Mouse (Mus musculus): Measurements from ENCODE around the gene Olfr140. TPM values are rescaled to one million over a fixed set of nuclear protein-coding genes. Genes with fewer than 3 reads are reported as not detected.

Olfr140 gene
- not detected in 2 replicates for polyA plus RNA-seq (2015; fragmentation: Nextera tagmentation; extraction: Ambion mirVana)

DNA sequence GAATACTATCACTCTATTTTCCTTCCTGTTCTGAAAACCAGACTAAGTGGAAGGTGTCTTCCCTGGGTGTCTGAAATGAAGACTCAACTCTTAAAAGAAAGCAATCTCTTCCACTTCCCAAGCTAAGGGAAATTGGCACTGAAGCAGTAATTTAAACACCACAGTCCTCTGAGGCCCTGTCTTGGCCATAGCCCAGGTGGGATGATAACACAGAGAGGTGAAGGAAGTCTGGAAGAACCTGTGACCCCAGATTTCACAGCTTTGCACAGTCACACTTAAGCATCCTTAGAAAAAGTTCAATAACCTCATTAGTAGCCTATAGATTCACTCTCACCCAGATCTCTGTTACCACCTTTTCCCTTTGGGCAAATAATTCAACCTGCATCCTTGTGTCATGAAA is at the start of gene Olfr140:
TSS of gene Olfr140 (minus strand) at position 101 of the 400 bp plus-strand sequence.
- Histone ChIP-seq H3K27ac (replicated peaks) (no peak within 1 kb of the TSS), H3K9ac (no peak within 1 kb of the TSS), H3K4me1 (replicated peaks) (no peaks in the 10 kb centered on the region), H3K36me3 (no peaks in the 10 kb centered on the region), H3K27me3 (no peaks in the 10 kb centered on the region), H3K4me2 (no peak within 1 kb of the TSS), H3K9me3 (no peaks in the 10 kb centered on the region), H3K4me3 (no peak within 1 kb of the TSS)
- ATAC-seq (ENCODE audit: low read depth): no peak

GRCm38 (mm10) chr2:90070065-90070464 is 6.7 kb upstream of the Olfr140 start:
- no peak overlapping the region for H3K27ac ChIP-seq (replicated peaks)
- no peaks in the 10 kb centered on the region for H3K9me3 ChIP-seq
- H3K4me3 ChIP-seq: no peak overlapping the region
- no peak for ATAC-seq (ENCODE audit: low read depth)
- no peak overlapping the region for H3K4me2 ChIP-seq
- 85% methylated on average over 2 of the region's 2 CpGs for WGBS
- H3K4me1 ChIP-seq (replicated peaks): no peaks in the 10 kb centered on the region
- no peak overlapping the region for H3K9ac ChIP-seq
- H3K36me3 ChIP-seq: no peaks in the 10 kb centered on the region
- H3K27me3 ChIP-seq: no peaks in the 10 kb centered on the region

DNA sequence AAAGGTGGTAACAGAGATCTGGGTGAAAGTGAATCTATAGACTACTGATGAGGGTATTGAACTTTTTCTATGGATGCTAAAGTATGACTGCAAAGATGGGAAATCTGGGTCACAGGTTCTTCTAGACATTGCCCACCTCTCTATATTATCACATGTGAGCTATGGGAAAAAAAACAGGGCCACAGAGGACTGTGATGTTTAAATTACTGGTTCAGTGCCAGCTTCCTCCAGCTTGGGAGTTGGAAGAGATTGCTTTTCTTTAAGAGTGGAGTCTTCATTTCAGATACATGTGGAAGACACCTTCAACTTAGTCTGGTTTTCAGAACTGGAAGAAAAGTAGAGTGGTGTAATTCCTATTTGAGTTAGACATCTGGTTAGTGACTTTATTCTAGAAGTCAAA is 28.4 kb downstream of the Olfr140 start, which contains the start of gene Olfr1265:
TSS of gene Olfr1265 (plus strand) at position 301 of the 400 bp plus-strand sequence.
- H3K9me3 ChIP-seq: no peaks in the 10 kb centered on the region
- H3K4me1 ChIP-seq (replicated peaks): no peaks in the 10 kb centered on the region
- H3K27ac ChIP-seq (replicated peaks): no peak within 1 kb of the TSS
- H3K36me3 ChIP-seq: no peaks in the 10 kb centered on the region
- H3K4me3 ChIP-seq: no peak within 1 kb of the TSS
- no peaks in the 10 kb centered on the region for H3K27me3 ChIP-seq
- no peak within 1 kb of the TSS for H3K9ac ChIP-seq
- H3K4me2 ChIP-seq: no peak within 1 kb of the TSS
- ATAC-seq (ENCODE audit: low read depth): no peak

GRCm38 (mm10) chr2:90025477-90025876 is 37.9 kb downstream of the Olfr140 start, which contains the start of gene Olfr1264:
Olfr1264 (minus strand) TSS chr2:90025577.
- Histone ChIP-seq H3K27me3 (no peaks in the 10 kb centered on the region), H3K4me3 (no peak within 1 kb of the TSS), H3K27ac (replicated peaks) (no peak within 1 kb of the TSS), H3K36me3 (no peaks in the 10 kb centered on the region), H3K9me3 (no peaks in the 10 kb centered on the region), H3K4me2 (no peak within 1 kb of the TSS), H3K4me1 (replicated peaks) (no peaks in the 10 kb centered on the region), H3K9ac (no peak within 1 kb of the TSS)
- no peak for ATAC-seq (ENCODE audit: low read depth)
- WGBS: 74% methylated on average over 2 of the region's 2 CpGs

DNA sequence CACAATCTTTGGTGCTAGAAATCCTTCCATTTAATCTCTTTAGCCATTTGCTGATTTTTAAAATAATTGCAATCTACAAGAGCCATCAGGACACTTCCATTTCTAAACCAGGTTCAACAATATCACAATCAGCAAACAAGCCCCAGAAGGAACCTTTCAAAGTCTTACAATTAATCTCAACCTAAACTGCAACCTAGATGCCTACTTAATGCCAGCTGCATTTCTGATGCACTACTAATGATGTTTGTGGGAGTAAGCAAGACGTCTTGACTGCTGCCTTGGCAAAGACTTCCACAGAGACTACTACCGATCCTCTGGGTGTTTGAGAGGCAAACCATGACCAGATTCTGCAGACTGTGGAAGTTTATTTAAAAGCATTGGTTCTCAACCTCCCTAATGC is 51.6 kb downstream of the Olfr140 start, which contains the start of gene Olfr1263:
TSS of gene Olfr1263 (plus strand) at position 301 of the 400 bp plus-strand sequence.
- no peak for ATAC-seq (ENCODE audit: low read depth)
- Histone ChIP-seq H3K4me2 (no peak within 1 kb of the TSS), H3K27ac (replicated peaks) (no peak within 1 kb of the TSS), H3K27me3 (no peaks in the 10 kb centered on the region), H3K4me1 (replicated peaks) (no peaks in the 10 kb centered on the region), H3K36me3 (no peaks in the 10 kb centered on the region), H3K9ac (no peak within 1 kb of the TSS), H3K9me3 (no peaks in the 10 kb centered on the region), H3K4me3 (no peak within 1 kb of the TSS)
- WGBS: 85% methylated on average over 2 of the region's 2 CpGs

DNA sequence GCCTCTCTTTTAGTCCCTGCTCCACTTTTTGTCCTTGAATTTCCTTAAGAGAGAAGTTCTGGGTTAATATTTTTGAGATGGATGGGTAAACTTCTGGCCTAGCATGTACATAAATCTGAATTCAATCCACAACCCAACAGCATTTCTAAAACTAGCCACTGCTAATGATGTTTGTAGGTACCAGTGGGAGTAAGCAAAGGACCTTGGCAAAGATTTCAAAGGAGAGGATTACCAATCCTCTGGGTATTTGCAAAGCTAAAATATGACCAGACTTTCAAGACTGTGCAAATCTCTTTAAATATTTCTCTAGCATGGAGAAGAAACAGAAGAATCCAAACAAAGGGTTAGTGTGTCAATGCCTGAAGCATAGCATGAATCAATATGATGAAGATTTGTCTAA is 63.5 kb downstream of the Olfr140 start, which contains the start of gene Olfr1262:
TSS of gene Olfr1262 (plus strand) at position 301 of the 400 bp plus-strand sequence.
- H3K9ac ChIP-seq: no peak within 1 kb of the TSS
- H3K9me3 ChIP-seq: no peaks in the 10 kb centered on the region
- no peak for ATAC-seq (ENCODE audit: low read depth)
- no peak within 1 kb of the TSS for H3K4me3 ChIP-seq
- H3K4me1 ChIP-seq (replicated peaks): no peaks in the 10 kb centered on the region
- H3K4me2 ChIP-seq: no peak within 1 kb of the TSS
- H3K36me3 ChIP-seq: no peaks in the 10 kb centered on the region
- no peak within 1 kb of the TSS for H3K27ac ChIP-seq (replicated peaks)
- no peaks in the 10 kb centered on the region for H3K27me3 ChIP-seq

Other genes starting within 250 kb of the Olfr140 start
- not detected in 2 replicates for gene Olfr1256, start 222.0 kb downstream of the Olfr140 start, polyA plus RNA-seq (2015; fragmentation: Nextera tagmentation; extraction: Ambion mirVana)
- not detected in 2 replicates for gene Olfr48, start 215.4 kb downstream of the Olfr140 start, polyA plus RNA-seq (2015; fragmentation: Nextera tagmentation; extraction: Ambion mirVana)
- gene Olfr1257, start 185.2 kb downstream of the Olfr140 start, polyA plus RNA-seq (2015; fragmentation: Nextera tagmentation; extraction: Ambion mirVana): not detected in 2 replicates
- gene Olfr1258, start 136.3 kb downstream of the Olfr140 start, polyA plus RNA-seq (2015; fragmentation: Nextera tagmentation; extraction: Ambion mirVana): not detected in 2 replicates
- gene Olfr1259, start 114.9 kb downstream of the Olfr140 start, polyA plus RNA-seq (2015; fragmentation: Nextera tagmentation; extraction: Ambion mirVana): not detected in 2 replicates
- gene Olfr1260, start 89.3 kb downstream of the Olfr140 start, polyA plus RNA-seq (2015; fragmentation: Nextera tagmentation; extraction: Ambion mirVana): not detected in 2 replicates
- not detected in 2 replicates for gene Olfr1261, start 72.4 kb downstream of the Olfr140 start, polyA plus RNA-seq (2015; fragmentation: Nextera tagmentation; extraction: Ambion mirVana)
- not detected in 2 replicates for gene Olfr1262, start 63.4 kb downstream of the Olfr140 start, polyA plus RNA-seq (2015; fragmentation: Nextera tagmentation; extraction: Ambion mirVana)
- not detected in 2 replicates for gene Olfr1263, start 51.5 kb downstream of the Olfr140 start, polyA plus RNA-seq (2015; fragmentation: Nextera tagmentation; extraction: Ambion mirVana)
- not detected in 2 replicates for gene Olfr1264, start 38.0 kb downstream of the Olfr140 start, polyA plus RNA-seq (2015; fragmentation: Nextera tagmentation; extraction: Ambion mirVana)
- gene Olfr1265, start 28.3 kb downstream of the Olfr140 start, polyA plus RNA-seq (2015; fragmentation: Nextera tagmentation; extraction: Ambion mirVana): not detected in 2 replicates
- gene Olfr1269, start 57.8 kb upstream of the Olfr140 start, polyA plus RNA-seq (2015; fragmentation: Nextera tagmentation; extraction: Ambion mirVana): not detected in 2 replicates
- not detected in 2 replicates for gene Olfr32, start 78.7 kb upstream of the Olfr140 start, polyA plus RNA-seq (2015; fragmentation: Nextera tagmentation; extraction: Ambion mirVana)
- gene Olfr1270, start 89.5 kb upstream of the Olfr140 start, polyA plus RNA-seq (2015; fragmentation: Nextera tagmentation; extraction: Ambion mirVana): not detected in 2 replicates
- gene Olfr1506, start 160.9 kb upstream of the Olfr140 start, polyA plus RNA-seq (2015; fragmentation: Nextera tagmentation; extraction: Ambion mirVana): not detected in 2 replicates
- gene Olfr142, start 194.0 kb upstream of the Olfr140 start, polyA plus RNA-seq (2015; fragmentation: Nextera tagmentation; extraction: Ambion mirVana): not detected in 2 replicates
- not detected in 2 replicates for gene Olfr1271, start 207.4 kb upstream of the Olfr140 start, polyA plus RNA-seq (2015; fragmentation: Nextera tagmentation; extraction: Ambion mirVana)
- not detected in 2 replicates for gene Olfr1272, start 229.2 kb upstream of the Olfr140 start, polyA plus RNA-seq (2015; fragmentation: Nextera tagmentation; extraction: Ambion mirVana)